Mouse (Mus musculus): Measurements from ENCODE around the gene Olfr1250. TPM values are rescaled to one million over a fixed set of nuclear protein-coding genes. Genes with fewer than 3 reads are reported as not detected.
"Not testable (repeated sequence)": the region's sequence is repeated elsewhere in the genome, so short reads cannot be mapped to it uniquely, and the experiment has no call there.

Gene Olfr1250
- 0.45 TPM in 1 of 2 replicates, not detected in the other for polyA plus RNA-seq (2011; ENCODE audit: insufficient read depth, insufficient read length, low replicate concordance, missing spikeins)

GRCm38 (mm10) chr2:89661367-89661766, at the start of gene Olfr1250:
Gene Olfr1250 (minus strand): TSS chr2:89661467.
- Histone ChIP-seq H3K27ac (ENCODE audit: control insufficient read depth, insufficient read depth, low read depth, low read length, poor library complexity) (no peak within 1 kb of the TSS), H3K4me3 (replicated peaks; ENCODE audit: control insufficient read depth, low read depth, low read length) (no peak within 1 kb of the TSS), H3K4me1 (ENCODE audit: control insufficient read depth, insufficient read depth, low read length) (no peaks in the 10 kb centered on the region)
- TF ChIP-seq CTCF (IDR thresholded peaks at IDR 0.05; ENCODE audit: control insufficient read depth, insufficient read depth, low read length) (no peak), POLR2A (IDR thresholded peaks at IDR 0.05; ENCODE audit: borderline replicate concordance, control insufficient read depth, low read depth, low read length) (no peak)

- TF ChIP-seq POLR2A (IDR thresholded peaks at IDR 0.05; ENCODE audit: borderline replicate concordance, control insufficient read depth, low read depth, low read length): no peak
- TF ChIP-seq CTCF (IDR thresholded peaks at IDR 0.05; ENCODE audit: control insufficient read depth, insufficient read depth, low read length): no peak
- H3K27ac ChIP-seq (ENCODE audit: control insufficient read depth, insufficient read depth, low read depth, low read length, poor library complexity): no peak overlapping the region
- 76% methylated on average over 6 of the region's 6 CpGs for WGBS
- H3K4me1 ChIP-seq (ENCODE audit: control insufficient read depth, insufficient read depth, low read length): no peaks in the 10 kb centered on the region
- no peak overlapping the region for H3K4me3 ChIP-seq (replicated peaks; ENCODE audit: control insufficient read depth, low read depth, low read length)
These were observed 30.7 kb upstream of the Olfr1250 start for GRCm38 (mm10) chr2:89691980-89692379.

GRCm38 (mm10) chr2:89671836-89672235, 10.6 kb upstream of the Olfr1250 start, which contains the start of gene Olfr1251:
Gene Olfr1251 (minus strand): TSS chr2:89671936.
- Histone ChIP-seq H3K27ac (ENCODE audit: control insufficient read depth, insufficient read depth, low read depth, low read length, poor library complexity) (no peak within 1 kb of the TSS), H3K4me3 (replicated peaks; ENCODE audit: control insufficient read depth, low read depth, low read length) (no peak within 1 kb of the TSS), H3K4me1 (ENCODE audit: control insufficient read depth, insufficient read depth, low read length) (no peaks in the 10 kb centered on the region)
- TF ChIP-seq POLR2A (IDR thresholded peaks at IDR 0.05; ENCODE audit: borderline replicate concordance, control insufficient read depth, low read depth, low read length) (no peak), CTCF (IDR thresholded peaks at IDR 0.05; ENCODE audit: control insufficient read depth, insufficient read depth, low read length) (no peak)

DNA sequence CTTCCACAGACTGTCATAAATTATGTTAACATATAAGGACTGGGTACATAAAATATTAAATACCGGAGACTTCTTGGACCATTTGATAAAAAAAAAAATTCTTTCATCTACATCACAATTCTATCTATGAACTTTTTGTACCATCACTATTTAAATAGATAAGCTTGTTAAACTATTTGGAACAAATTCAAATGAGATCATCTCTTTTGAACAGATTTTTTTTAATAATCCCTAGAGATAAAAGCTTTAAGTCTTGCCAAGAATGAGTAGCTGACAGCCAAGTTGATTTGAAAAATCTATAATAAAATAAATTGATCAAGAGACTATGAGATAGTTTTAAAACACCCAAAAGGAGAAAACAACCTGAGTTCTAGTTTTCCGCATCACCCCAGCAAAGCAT, 26.4 kb downstream of the Olfr1250 start, which contains the start of gene Olfr1249:
TSS of gene Olfr1249 (minus strand) at position 101 of the 400 bp plus-strand sequence.
- TF ChIP-seq CTCF (IDR thresholded peaks at IDR 0.05; ENCODE audit: control insufficient read depth, insufficient read depth, low read length) (no peak), POLR2A (IDR thresholded peaks at IDR 0.05; ENCODE audit: borderline replicate concordance, control insufficient read depth, low read depth, low read length) (no peak)
- Histone ChIP-seq H3K4me1 (ENCODE audit: control insufficient read depth, insufficient read depth, low read length) (no peaks in the 10 kb centered on the region), H3K4me3 (replicated peaks; ENCODE audit: control insufficient read depth, low read depth, low read length) (no peak within 1 kb of the TSS), H3K27ac (ENCODE audit: control insufficient read depth, insufficient read depth, low read depth, low read length, poor library complexity) (no peak within 1 kb of the TSS)
- WGBS: 82% methylated on average over 2 of the region's 2 CpGs

DNA sequence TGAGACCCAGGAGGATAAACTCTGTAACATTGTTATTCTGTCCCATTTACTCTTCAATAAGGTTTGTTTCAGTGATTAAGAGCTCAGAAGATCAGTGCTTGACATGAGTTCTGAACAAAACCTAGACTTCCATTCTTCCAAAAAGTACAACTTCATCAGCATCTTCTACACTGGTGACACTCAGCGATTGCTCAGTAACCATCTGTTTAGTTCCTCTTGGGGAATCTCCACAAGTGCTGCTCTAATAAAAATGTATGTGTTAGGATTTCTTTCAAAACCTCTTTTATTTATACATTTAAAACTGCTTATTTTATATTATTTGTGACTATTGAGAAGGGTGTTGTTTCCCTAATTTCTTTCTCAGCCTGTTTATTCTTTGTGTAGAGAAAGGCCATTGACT, 43.1 kb downstream of the Olfr1250 start, which contains the start of gene Olfr1248:
TSS of gene Olfr1248 (minus strand) at position 101 of the 400 bp plus-strand sequence.
- 85% methylated on average over 1 of the region's 1 CpGs for WGBS
- H3K4me3 ChIP-seq (replicated peaks; ENCODE audit: control insufficient read depth, low read depth, low read length); H3K27ac ChIP-seq (ENCODE audit: control insufficient read depth, insufficient read depth, low read depth, low read length, poor library complexity); H3K4me1 ChIP-seq (ENCODE audit: control insufficient read depth, insufficient read depth, low read length): not testable (repeated sequence)

- H3K4me1 ChIP-seq (ENCODE audit: control insufficient read depth, insufficient read depth, low read length): no peaks in the 10 kb centered on the region
- no peak within 1 kb of the TSS for H3K4me3 ChIP-seq (replicated peaks; ENCODE audit: control insufficient read depth, low read depth, low read length)
- no peak within 1 kb of the TSS for H3K27ac ChIP-seq (ENCODE audit: control insufficient read depth, insufficient read depth, low read depth, low read length, poor library complexity)
- 89% methylated on average over 2 of the region's 2 CpGs for WGBS
- no peak for TF ChIP-seq CTCF (IDR thresholded peaks at IDR 0.05; ENCODE audit: control insufficient read depth, insufficient read depth, low read length)
- TF ChIP-seq POLR2A (IDR thresholded peaks at IDR 0.05; ENCODE audit: borderline replicate concordance, control insufficient read depth, low read depth, low read length): no peak
These were observed 47.2 kb downstream of the Olfr1250 start, which contains the start of gene Olfr1247 for GRCm38 (mm10) chr2:89614030-89614429. Gene Olfr1247 (minus strand): TSS chr2:89614130.

Other genes with a start within 250 kb of the Olfr1250 start
- not detected in 2 replicates for gene Olfr1239, start 241.1 kb downstream of the Olfr1250 start, polyA plus RNA-seq (2011; ENCODE audit: insufficient read depth, insufficient read length, low replicate concordance, missing spikeins)
- gene Olfr1240, start 218.5 kb downstream of the Olfr1250 start, polyA plus RNA-seq (2011; ENCODE audit: insufficient read depth, insufficient read length, low replicate concordance, missing spikeins): not detected in 2 replicates
- not detected in 2 replicates for gene Olfr1241, start 174.3 kb downstream of the Olfr1250 start, polyA plus RNA-seq (2011; ENCODE audit: insufficient read depth, insufficient read length, low replicate concordance, missing spikeins)
- gene Olfr1242, start 163.1 kb downstream of the Olfr1250 start, polyA plus RNA-seq (2011; ENCODE audit: insufficient read depth, insufficient read length, low replicate concordance, missing spikeins): not detected in 2 replicates
- not detected in 2 replicates for gene Olfr1243, start 130.0 kb downstream of the Olfr1250 start, polyA plus RNA-seq (2011; ENCODE audit: insufficient read depth, insufficient read length, low replicate concordance, missing spikeins)
- gene Olfr1245, start 83.0 kb downstream of the Olfr1250 start, polyA plus RNA-seq (2011; ENCODE audit: insufficient read depth, insufficient read length, low replicate concordance, missing spikeins): not detected in 2 replicates
- not detected in 2 replicates for gene Olfr1246, start 68.3 kb downstream of the Olfr1250 start, polyA plus RNA-seq (2011; ENCODE audit: insufficient read depth, insufficient read length, low replicate concordance, missing spikeins)
- not detected in 2 replicates for gene Olfr1247, start 47.3 kb downstream of the Olfr1250 start, polyA plus RNA-seq (2011; ENCODE audit: insufficient read depth, insufficient read length, low replicate concordance, missing spikeins)
- not detected in 2 replicates for gene Olfr1248, start 43.2 kb downstream of the Olfr1250 start, polyA plus RNA-seq (2011; ENCODE audit: insufficient read depth, insufficient read length, low replicate concordance, missing spikeins)
- gene Olfr1249, start 26.5 kb downstream of the Olfr1250 start, polyA plus RNA-seq (2011; ENCODE audit: insufficient read depth, insufficient read length, low replicate concordance, missing spikeins): not detected in 2 replicates
- gene Olfr1251, start 10.5 kb upstream of the Olfr1250 start, polyA plus RNA-seq (2011; ENCODE audit: insufficient read depth, insufficient read length, low replicate concordance, missing spikeins): not detected in 2 replicates
- not detected in 2 replicates for gene Olfr1252, start 63.5 kb upstream of the Olfr1250 start, polyA plus RNA-seq (2011; ENCODE audit: insufficient read depth, insufficient read length, low replicate concordance, missing spikeins)
- gene Olfr1253, start 95.6 kb upstream of the Olfr1250 start, polyA plus RNA-seq (2011; ENCODE audit: insufficient read depth, insufficient read length, low replicate concordance, missing spikeins): not detected in 2 replicates
- 0.70 TPM in 1 of 2 replicates, not detected in the other for gene Olfr1254, start 132.2 kb upstream of the Olfr1250 start, polyA plus RNA-seq (2011; ENCODE audit: insufficient read depth, insufficient read length, low replicate concordance, missing spikeins)
- gene Olfr1255, start 150.6 kb upstream of the Olfr1250 start, polyA plus RNA-seq (2011; ENCODE audit: insufficient read depth, insufficient read length, low replicate concordance, missing spikeins): not detected in 2 replicates
- gene Olfr1256, start 180.1 kb upstream of the Olfr1250 start, polyA plus RNA-seq (2011; ENCODE audit: insufficient read depth, insufficient read length, low replicate concordance, missing spikeins): not detected in 2 replicates
- not detected in 2 replicates for gene Olfr48, start 186.7 kb upstream of the Olfr1250 start, polyA plus RNA-seq (2011; ENCODE audit: insufficient read depth, insufficient read length, low replicate concordance, missing spikeins)
- gene Olfr1257, start 217.0 kb upstream of the Olfr1250 start, polyA plus RNA-seq (2011; ENCODE audit: insufficient read depth, insufficient read length, low replicate concordance, missing spikeins): not detected in 2 replicates